In genomic region chr8:13675121-13675520, GRCm38 (mm10) we compare ENCODE assay signal across 8 mouse cellular contexts. TPM values are rescaled to one million over a fixed set of nuclear protein-coding genes. Genes with fewer than 3 reads are reported as not detected.
A peak's percentile ranks its signal among the peaks of the same experiment; 100 is the strongest.
DNase-seq lines count a peak whose midpoint lies in the region; ATAC-seq and TF ChIP-seq lines count a peak whose summit lies in the region.

No protein-coding gene starts in this region.

- dilution Hi-C loops in CH12.LX (cut with MboI; ENCODE audit: extremely low pct_ligation_motif_present, extremely low pct_unique_long_range_greater_than_20kb, low sequenced_read_pairs) = no loop called here

- peak overlapping the region; percentile 73; the same call in 1 of the 2 replicates for H3K9ac ChIP-seq in kidney, embryonic 16.5 days (replicated peaks; ENCODE audit: low read length)
- peak overlapping the region; percentile 55 for H3K9ac ChIP-seq in CH12.LX (ENCODE audit: insufficient read depth, low read depth)
- H3K9ac ChIP-seq in forebrain, embryonic 14.5 days (ENCODE audit: low read length) = peak overlapping the region; percentile 77
- H3K9ac ChIP-seq in midbrain, embryonic 12.5 days (replicated peaks) = 0 out of 2 replicates have a peak overlapping the region, but pooled peaks have one; percentile 70

- H3K79me2 ChIP-seq in CH12.LX (replicated peaks; ENCODE audit: control insufficient read depth, extremely low read depth, insufficient read depth, poor library complexity, severe bottlenecking) = peaks cover 15% of the 10 kb centered on the region

- ATAC-seq in kidney, embryonic 16.5 days (ENCODE audit: low FRiP score, low TSS enrichment) = no peak
- ATAC-seq in forebrain, embryonic 14.5 days = no peak
- ATAC-seq in midbrain, embryonic 12.5 days (ENCODE audit: low FRiP score, low read depth) = no peak
- ATAC-seq in cerebellum, adult (ENCODE audit: insufficient number of reproducible peaks, low FRiP score, low TSS enrichment) = no peak

- peak overlapping the region; percentile 93 for H3K4me2 ChIP-seq in kidney, embryonic 16.5 days (replicated peaks; ENCODE audit: low read depth, low read length)
- H3K4me2 ChIP-seq in CH12.LX (ENCODE audit: insufficient read depth, low read depth, poor library complexity, severe bottlenecking) = peak overlapping the region; percentile 86
- H3K4me2 ChIP-seq in forebrain, embryonic 14.5 days (ENCODE audit: low read length) = peak overlapping the region; percentile 79
- H3K4me2 ChIP-seq in midbrain, embryonic 12.5 days (replicated peaks) = peak overlapping the region; percentile 79; the same call in 1 of the 2 replicates

- WGBS in kidney, embryonic 16.5 days = 68% methylated on average over 4 of the region's 4 CpGs
- WGBS in forebrain, embryonic 14.5 days = 91% methylated on average over 4 of the region's 4 CpGs
- 80% methylated on average over 4 of the region's 4 CpGs for WGBS in midbrain, embryonic 12.5 days

- 0 out of 2 replicates have a peak overlapping the region, but pooled peaks have one; percentile 21 for H3K27ac ChIP-seq in kidney, embryonic 16.5 days (ENCODE audit: low read length)
- peak overlapping the region; percentile 95 for H3K27ac ChIP-seq in CH12.LX (ENCODE audit: insufficient read depth, low read depth)
- no peak overlapping the region for H3K27ac ChIP-seq in forebrain, embryonic 14.5 days (ENCODE audit: low read depth, low read length)
- no peak overlapping the region for H3K27ac ChIP-seq in midbrain, embryonic 12.5 days (replicated peaks)

- H3K4me1 ChIP-seq in kidney, embryonic 16.5 days (ENCODE audit: insufficient read depth, low read length) = peaks cover 26% of the 10 kb centered on the region
- peaks cover 9 to 64% of the 10 kb centered on the region in 2 experiments; a peak in 3 of 4 replicates for H3K4me1 ChIP-seq in CH12.LX (ENCODE audit: control insufficient read depth in 1 of 2, insufficient read depth in 2 of 2)
- H3K4me1 ChIP-seq in forebrain, embryonic 14.5 days (ENCODE audit: control insufficient read depth, insufficient read depth, low read length) = peaks cover 8% of the 10 kb centered on the region
- peaks cover 25% of the 10 kb centered on the region for H3K4me1 ChIP-seq in midbrain, embryonic 12.5 days

- no peaks in the 10 kb centered on the region for H3K27me3 ChIP-seq in kidney, embryonic 16.5 days (ENCODE audit: insufficient read depth, low read length)
- H3K27me3 ChIP-seq in CH12.LX (replicated peaks) = no peaks in the 10 kb centered on the region
- no peaks in the 10 kb centered on the region for H3K27me3 ChIP-seq in forebrain, embryonic 14.5 days (replicated peaks; ENCODE audit: control insufficient read depth, insufficient read depth, low read length)
- peaks cover 17% of the 10 kb centered on the region for H3K27me3 ChIP-seq in midbrain, embryonic 12.5 days

- TF ChIP-seq RAD21 in CH12.LX (IDR thresholded peaks at IDR 0.05; ENCODE audit: low read depth, low read length) = no peak

- H3K9me3 ChIP-seq in kidney, embryonic 16.5 days (ENCODE audit: low read length) = no peaks in the 10 kb centered on the region
- H3K9me3 ChIP-seq in CH12.LX (replicated peaks; ENCODE audit: low read length) = no peaks in the 10 kb centered on the region
- H3K9me3 ChIP-seq in forebrain, embryonic 14.5 days (replicated peaks; ENCODE audit: control insufficient read depth, low read length) = no peaks in the 10 kb centered on the region
- H3K9me3 ChIP-seq in midbrain, embryonic 12.5 days = no peaks in the 10 kb centered on the region

- in situ Hi-C loops in CH12.LX (cut with MboI; ENCODE audit: low pct_ligation_motif_present, low pct_unique_long_range_greater_than_20kb, low sequenced_read_pairs) = loop anchor here (5.0 to 10.0 kb wide), 3 partner anchors 70 to 123 kb away; no protein-coding TSS in a partner anchor

- no peak for TF ChIP-seq CTCF in CH12.LX (conservative IDR thresholded peaks at IDR 0.05 in 1 of 2, IDR thresholded peaks at IDR 0.05 in 1 of 2; ENCODE audit: low read depth in 2 of 2, low read length in 2 of 2)

- DNase-seq in kidney, postnatal 14 days = no peak
- peak; percentile 70 for DNase-seq in CH12.LX (ENCODE audit: extremely low read depth)
- DNase-seq in forebrain, embryonic 14.5 days (ENCODE audit: low spot score) = no peak
- DNase-seq in kidney, postnatal 36 days = no peak
- no peak for DNase-seq in frontal cortex, adult 2 months (ENCODE audit: extremely low spot score in 1 of 2, low spot score in 1 of 2)

- H3K4me3 ChIP-seq in kidney, embryonic 16.5 days (ENCODE audit: low read length) = no peak overlapping the region
- peak overlapping the region; percentile 71 to 91 (median 83) for H3K4me3 ChIP-seq in CH12.LX (replicated peaks in 1 of 3; ENCODE audit: low read depth in 2 of 3, low read length in 2 of 3, poor library complexity in 1 of 3)
- peak overlapping the region; percentile 77; the same call in 1 of the 2 replicates for H3K4me3 ChIP-seq in forebrain, embryonic 14.5 days (ENCODE audit: low read depth, low read length)
- H3K4me3 ChIP-seq in midbrain, embryonic 12.5 days = no peak overlapping the region

- no peak for TF ChIP-seq POLR2A in CH12.LX (IDR thresholded peaks at IDR 0.05; ENCODE audit: low read depth, low read length)

- no peaks in the 10 kb centered on the region for H3K36me3 ChIP-seq in kidney, embryonic 16.5 days (ENCODE audit: insufficient read depth, low read length)
- peaks cover 0 to 7% of the 10 kb centered on the region in 2 experiments for H3K36me3 ChIP-seq in CH12.LX (replicated peaks in 1 of 2; ENCODE audit: control insufficient read depth in 1 of 2, insufficient read depth in 1 of 2, low read length in 1 of 2)
- H3K36me3 ChIP-seq in forebrain, embryonic 14.5 days (ENCODE audit: control insufficient read depth, insufficient read depth, low read length) = no peaks in the 10 kb centered on the region
- no peaks in the 10 kb centered on the region for H3K36me3 ChIP-seq in midbrain, embryonic 12.5 days

- TF ChIP-seq EP300 in CH12.LX (IDR thresholded peaks at IDR 0.05; ENCODE audit: low read length) = no peak

TF ChIP-seq in CH12.LX, 34 proteins besides CTCF, POLR2A, EP300 and RAD21:
- TF ChIP-seq ELF1 (IDR thresholded peaks at IDR 0.05; ENCODE audit: low read depth, low read length) (no peak), MAZ (IDR thresholded peaks at IDR 0.05; ENCODE audit: low read depth, low read length) (no peak), HCFC1 (IDR thresholded peaks at IDR 0.05; ENCODE audit: low read depth, low read length) (no peak), MAX (IDR thresholded peaks at IDR 0.05; ENCODE audit: low read length) (no peak), ZKSCAN1 (IDR thresholded peaks at IDR 0.05; ENCODE audit: borderline replicate concordance, low read depth, low read length) (no peak), MXI1 (IDR thresholded peaks at IDR 0.05; ENCODE audit: low read depth, low read length) (no peak; the same call in 1 of the 2 replicates), IRF4 (IDR thresholded peaks at IDR 0.05; ENCODE audit: low read depth, low read length) (no peak), PAX5 (IDR thresholded peaks at IDR 0.05; ENCODE audit: low read length) (no peak)
TF ChIP-seq in CH12.LX: peak in this region for 0.

RNA-seq across cellular contexts. Expression of gene Rasa3, which starts 2.3 kb away (rescaled TPM):
- 23.8 and 28.2 TPM in 2 replicates for polyA plus RNA-seq in kidney, embryonic 16.5 days (2015; fragmentation: Nextera tagmentation; extraction: Ambion mirVana)
- total RNA-seq in CH12.LX (2012; rRNA removed) = 20.0 and 28.5 TPM in 2 replicates
- total RNA-seq in CH12.LX (2014; rRNA removed) = 13.6 TPM in 2 replicates
- polyA plus RNA-seq in CH12.LX (2012; ENCODE audit: insufficient read length, low read depth) = 12.8 and 13.7 TPM in 2 replicates
- polyA plus RNA-seq in forebrain, embryonic 14.5 days (2014; fragmentation: Nextera tagmentation; extraction: Ambion mirVana) = 17.3 and 22.3 TPM in 2 replicates
- polyA plus RNA-seq in midbrain, embryonic 12.5 days (2016; fragmentation: Nextera tagmentation; extraction: Ambion mirVana) = 22.7 and 23.7 TPM in 2 replicates
- 86.7 and 95.6 TPM in 2 replicates for polyA plus RNA-seq in frontal cortex, adult 2 months (2012; rRNA removed)

RNA-seq across cellular contexts. Expression of gene Cfap97d2, which starts 30.6 kb away (rescaled TPM):
- 0.19 TPM in 1 of 2 replicates, not detected in the other for polyA plus RNA-seq in kidney, embryonic 16.5 days (2015; fragmentation: Nextera tagmentation; extraction: Ambion mirVana)
- total RNA-seq in CH12.LX (2012; rRNA removed) (not detected in 2 replicates), CH12.LX (2014; rRNA removed) (not detected in 2 replicates)
- not detected in 2 replicates for polyA plus RNA-seq in CH12.LX (2012; ENCODE audit: insufficient read length, low read depth)
- polyA plus RNA-seq in forebrain, embryonic 14.5 days (2014; fragmentation: Nextera tagmentation; extraction: Ambion mirVana) = 1.1 TPM in 2 replicates
- 0.84 and 1.0 TPM in 2 replicates for polyA plus RNA-seq in midbrain, embryonic 12.5 days (2016; fragmentation: Nextera tagmentation; extraction: Ambion mirVana)
- polyA plus RNA-seq in frontal cortex, adult 2 months (2012; rRNA removed) = 2.5 and 2.7 TPM in 2 replicates

Comparison
In these comparisons a context has a peak if more than half of its experiments do, and no peak if none do; other contexts are left out.
1. H3K27ac ChIP-seq: peak in kidney, embryonic 16.5 days (single experiment) and CH12.LX (single experiment); none in forebrain, embryonic 14.5 days (single experiment) and midbrain, embryonic 12.5 days (single experiment).
2. H3K4me3 ChIP-seq: peak in CH12.LX (3 of 3) and forebrain, embryonic 14.5 days (single experiment); none in kidney, embryonic 16.5 days (single experiment) and midbrain, embryonic 12.5 days (single experiment).
3. Peak in every context shown above with its lines, with median percentiles within 50 percentile points of each other: H3K4me2 ChIP-seq and H3K9ac ChIP-seq.